Mouse (Mus musculus) embryonic facial prominence, embryonic 14.5 days (tissue): ENCODE results near the gene Fam120b. TPM values are rescaled to one million over a fixed set of nuclear protein-coding genes. Genes with fewer than 3 reads are reported as not detected.
A peak's percentile ranks its signal among the peaks of the same experiment; 100 is the strongest.

ENCODE experiments used
- ATAC-seq: fragments of 200-750 bp; cut with Nextera tagmentation; 2 replicates; pipeline ENCODE4 v1.8.0; 2017; ENCODE audit warnings: low read depth, moderate number of reproducible peaks, moderate TSS enrichment
- DNase-seq: peaks from one replicate; pipeline ENCODE4 v3.0.0-alpha.2; 2015; ENCODE audit warnings: low spot score
- H3K27ac ChIP-seq: fragments of 300-500 bp; sonication (generic); replicated peaks from 2 replicates; pipeline ENCODE4 v1.5.1; 2014; ENCODE audit warnings: low read depth, mild to moderate bottlenecking, low read length, moderate library complexity
- H3K27me3 ChIP-seq: fragments of 300-500 bp; sonication (generic); replicated peaks from 2 replicates; pipeline ENCODE4 v1.6.1; 2014; ENCODE audit warnings: low read length; ENCODE audit not compliant: control insufficient read depth, insufficient read depth
- H3K36me3 ChIP-seq: fragments of 300-500 bp; sonication (generic); 2 replicates; pipeline ENCODE4 v1.6.1; 2014; ENCODE audit warnings: low read length, mixed read lengths; ENCODE audit not compliant: control insufficient read depth, insufficient read depth
- H3K4me1 ChIP-seq: fragments of 300-500 bp; sonication (generic); 2 replicates; pipeline ENCODE4 v1.6.1; 2014; ENCODE audit warnings: antibody characterized with exemption, low read length; ENCODE audit not compliant: control insufficient read depth, insufficient read depth
- H3K4me2 ChIP-seq: fragments of 300-500 bp; sonication (generic); 2 replicates; pipeline ENCODE4 v1.6.1; 2014; ENCODE audit warnings: low read depth, mild to moderate bottlenecking, low read length, moderate library complexity, mixed read lengths
- H3K4me3 ChIP-seq: fragments of 300-500 bp; sonication (generic); 2 replicates; pipeline ENCODE4 v1.5.1; 2014; ENCODE audit warnings: low read depth, mild to moderate bottlenecking, low read length
- H3K9ac ChIP-seq: fragments of 300-500 bp; sonication (generic); 2 replicates; pipeline ENCODE4 v1.6.1; 2014; ENCODE audit warnings: low read depth, mild to moderate bottlenecking, low read length, moderate library complexity, mixed read lengths
- H3K9me3 ChIP-seq: fragments of 300-500 bp; sonication (generic); 2 replicates; pipeline ENCODE4 v1.6.1; 2016; ENCODE audit warnings: low read length; ENCODE audit not compliant: control insufficient read depth
- WGBS: fragments of 180-500 bp; shearing (Covaris S2); extraction: QIAGEN DNeasy Blood & Tissue Kit; methylation state at CpG from one replicate; pipeline ENCODE4 v1.1.7; 2014; 5-methylcytosine and 5-hydroxymethylcytosine counted together
- polyA plus RNA-seq: library from polyadenylated mRNA; unstranded; fragments of >200 nt; fragmentation: Nextera tagmentation; extraction: Ambion mirVana; gene quantifications from 2 replicates; pipeline ENCODE4 v1.2.1, GENCODE M21; 2014

Fam120b gene
- polyA plus RNA-seq, 1 experiment from 2014 or later = 23.1 TPM

DNA sequence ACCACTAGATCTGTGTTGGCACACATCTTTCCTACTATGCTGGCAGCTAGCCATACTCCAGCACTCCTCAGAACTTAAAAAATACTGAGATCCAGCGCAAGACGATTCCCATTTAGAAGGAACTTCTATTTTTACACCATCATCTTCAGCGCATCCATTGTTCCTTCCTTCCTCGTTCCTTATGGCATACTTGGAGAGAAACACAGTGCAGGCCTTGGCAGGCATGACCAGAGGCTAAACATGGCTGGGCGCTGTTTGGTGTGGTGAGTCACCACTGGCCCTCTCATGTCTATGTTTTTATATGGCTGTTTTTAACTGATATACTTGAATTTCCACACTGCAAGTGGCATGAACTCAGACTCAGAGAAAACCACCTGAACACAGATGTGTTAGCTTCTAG lies 30.4 kb upstream of the Fam120b start:
- Histone ChIP-seq H3K9ac (no peak overlapping the region), H3K4me3 (no peak overlapping the region), H3K9me3 (no peaks in the 10 kb centered on the region), H3K4me2 (no peak overlapping the region), H3K27ac (no peak overlapping the region), H3K27me3 (no peaks in the 10 kb centered on the region), H3K36me3 (no peaks in the 10 kb centered on the region), H3K4me1 (no peaks in the 10 kb centered on the region)
- ATAC-seq = no peak
- no peak for DNase-seq
- WGBS = 74% methylated on average over 5 of the region's 5 CpGs

GRCm38 (mm10) chr17:15370401-15370800 lies 25.6 kb upstream of the Fam120b start:
- H3K4me1 ChIP-seq = peaks cover 3% of the 10 kb centered on the region; the same call in 1 of the 2 replicates
- DNase-seq (no peak), ATAC-seq (no peak)
- no peak overlapping the region for H3K4me2 ChIP-seq
- 89% methylated on average over 14 of the region's 14 CpGs for WGBS
- no peak overlapping the region for H3K9ac ChIP-seq
- no peaks in the 10 kb centered on the region for H3K36me3 ChIP-seq
- peaks cover 36% of the 10 kb centered on the region for H3K27me3 ChIP-seq
- no peak overlapping the region for H3K27ac ChIP-seq
- H3K4me3 ChIP-seq = no peak overlapping the region
- no peaks in the 10 kb centered on the region for H3K9me3 ChIP-seq

DNA sequence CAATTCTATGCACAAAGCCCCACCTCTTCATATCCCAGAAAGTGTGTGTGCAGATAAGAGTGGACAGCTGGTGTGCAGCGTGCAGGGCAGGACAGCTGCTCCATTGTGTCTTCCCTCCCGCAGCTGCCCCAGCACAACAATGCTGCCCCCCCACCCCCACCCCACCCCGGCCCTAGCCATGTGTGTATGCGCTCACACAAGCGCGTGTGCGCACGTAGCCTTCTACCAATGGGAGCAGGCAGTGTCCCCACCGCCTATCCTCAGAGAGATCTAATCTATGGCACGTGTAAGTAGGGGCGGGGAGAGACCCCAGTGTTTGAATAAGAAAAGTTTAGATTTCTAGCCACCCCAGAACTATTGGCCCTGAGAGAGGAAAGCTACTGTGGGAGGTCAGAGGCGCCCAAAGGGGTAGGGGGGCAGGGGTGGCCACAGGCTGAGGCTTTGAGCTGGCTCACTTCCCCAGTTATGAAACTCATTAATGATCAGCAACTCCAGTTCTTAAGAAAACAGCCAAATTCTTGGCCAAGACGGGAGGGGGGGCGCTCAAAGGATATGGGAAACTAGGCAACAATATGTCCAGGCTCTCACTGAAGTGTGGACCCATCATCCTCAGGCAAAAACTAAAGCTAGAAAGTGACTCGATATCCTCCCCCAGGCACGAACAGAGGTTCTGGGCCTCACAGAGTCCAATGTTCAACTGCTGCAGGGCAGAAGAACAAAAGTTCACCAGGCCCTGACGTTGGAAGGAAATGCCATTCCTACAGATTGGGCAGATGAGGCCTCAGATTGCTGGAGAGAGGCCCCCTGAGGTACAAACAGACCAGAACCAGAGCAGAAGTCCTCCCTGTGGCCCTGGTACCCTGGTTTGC lies 23.8 kb upstream of the Fam120b start:
- Histone ChIP-seq H3K4me1 (peaks cover 8% of the 10 kb centered on the region), H3K9ac (no peak overlapping the region), H3K27me3 (peaks cover 51% of the 10 kb centered on the region), H3K4me2 (peak overlapping the region; percentile 99; the same call in 1 of the 2 replicates), H3K4me3 (no peak overlapping the region), H3K36me3 (no peaks in the 10 kb centered on the region), H3K27ac (no peak overlapping the region; the same call in 1 of the 2 replicates), H3K9me3 (no peaks in the 10 kb centered on the region)
- WGBS = 45% methylated on average over 17 of the region's 17 CpGs
- peak; percentile 79 for DNase-seq
- peak; percentile 62 for ATAC-seq

DNA sequence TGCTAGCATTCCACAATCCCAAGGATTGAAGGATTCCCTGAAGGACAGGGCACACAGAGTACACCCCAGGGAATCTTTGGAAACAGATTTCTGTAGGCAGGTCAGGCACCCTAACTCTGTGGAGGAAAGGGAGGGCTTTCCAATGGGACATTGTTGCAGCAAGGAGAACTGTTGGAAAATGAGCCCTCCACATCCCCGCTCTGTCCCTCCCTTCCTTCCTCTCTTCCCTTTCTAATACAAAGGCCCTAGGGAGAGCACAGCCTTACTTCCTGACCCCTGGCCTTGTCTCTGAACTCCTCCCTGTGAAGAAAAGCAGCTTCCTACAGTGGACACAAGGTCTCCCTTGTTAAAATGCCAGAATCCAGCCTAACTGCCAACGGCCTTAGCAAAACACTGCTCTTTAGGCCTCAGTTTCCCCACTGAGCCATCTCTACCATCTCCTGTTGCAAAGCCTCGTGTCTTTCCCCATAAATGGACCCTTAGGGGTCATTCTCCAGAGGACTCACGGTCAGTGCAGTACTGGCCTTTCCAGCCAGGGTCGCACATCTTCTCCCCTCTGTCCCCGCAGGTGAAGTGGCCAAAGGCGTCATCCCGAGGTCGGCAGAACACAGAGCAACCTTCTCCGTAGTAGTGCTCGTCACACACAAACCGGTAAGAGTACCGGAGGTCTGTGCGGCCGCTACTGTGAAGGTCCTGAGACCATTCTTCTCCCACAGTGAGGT lies 22.9 kb upstream of the Fam120b start:
- Histone ChIP-seq H3K36me3 (no peaks in the 10 kb centered on the region), H3K9ac (no peak overlapping the region), H3K27ac (no peak overlapping the region), H3K4me2 (peak overlapping the region; percentile 99; the same call in 1 of the 2 replicates), H3K4me1 (peaks cover 8% of the 10 kb centered on the region), H3K27me3 (peaks cover 55% of the 10 kb centered on the region), H3K9me3 (no peaks in the 10 kb centered on the region), H3K4me3 (peak overlapping the region; percentile 59; the same call in 1 of the 2 replicates)
- DNase-seq (no peak), ATAC-seq (no peak)
- WGBS = 56% methylated on average over 15 of the region's 15 CpGs

DNA sequence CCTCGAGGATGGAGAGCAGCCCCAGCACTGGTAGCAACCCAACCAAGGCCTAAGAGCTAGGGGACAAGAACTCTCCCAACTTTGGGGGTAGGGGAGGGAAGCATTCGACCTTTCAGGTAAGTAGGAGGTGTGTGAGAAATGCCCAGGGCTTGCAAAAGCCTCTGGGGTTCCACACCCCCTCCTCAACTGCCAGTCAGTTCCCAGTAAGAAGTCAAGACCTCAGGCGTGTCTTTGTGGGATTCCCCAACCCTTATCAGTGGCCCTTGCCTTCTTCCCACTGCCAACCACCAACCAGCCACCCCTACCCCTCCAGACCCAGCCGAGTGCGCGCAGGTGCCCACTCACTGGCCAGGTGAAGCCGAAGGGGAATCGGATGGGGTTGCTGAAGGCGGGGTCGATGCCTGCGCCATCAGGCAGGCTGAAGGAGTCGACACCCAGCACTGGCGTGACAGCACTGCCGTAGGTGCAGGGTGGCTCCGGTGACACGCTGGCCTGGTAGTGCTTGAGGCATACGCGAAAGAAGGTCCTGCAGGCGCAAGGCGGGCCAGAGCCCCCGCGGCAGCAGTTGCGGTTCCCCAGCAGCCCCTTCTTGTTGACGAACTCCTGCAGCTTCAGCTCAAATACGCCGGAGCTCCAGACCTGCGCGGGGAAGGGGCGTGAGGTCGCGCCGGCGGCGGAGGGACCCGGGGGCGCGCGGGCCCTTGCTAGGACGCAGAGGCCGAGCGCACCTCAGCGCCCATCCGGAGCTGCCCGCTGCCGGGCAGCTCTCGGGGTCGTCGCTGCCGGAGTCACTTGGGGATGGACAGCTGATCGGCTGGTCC lies 21.5 kb upstream of the Fam120b start:
- Histone ChIP-seq H3K36me3 (no peaks in the 10 kb centered on the region), H3K27ac (no peak overlapping the region), H3K9me3 (no peaks in the 10 kb centered on the region), H3K9ac (peak overlapping the region; percentile 60), H3K27me3 (peaks cover 69% of the 10 kb centered on the region), H3K4me2 (peak overlapping the region; percentile 99), H3K4me3 (peak overlapping the region; percentile 59), H3K4me1 (peaks cover 8% of the 10 kb centered on the region)
- WGBS = 7% methylated on average over 23 of the region's 50 CpGs
- DNase-seq (no peak), ATAC-seq (no peak)

- DNase-seq (no peak), ATAC-seq (no peak; the same call in 1 of the 2 replicates)
- H3K9ac ChIP-seq = peak overlapping the region; percentile 60
- H3K36me3 ChIP-seq = no peaks in the 10 kb centered on the region
- H3K4me2 ChIP-seq = peak overlapping the region; percentile 99
- peak overlapping the region; percentile 22; the same call in 1 of the 2 replicates for H3K27ac ChIP-seq
- peaks cover 76% of the 10 kb centered on the region for H3K27me3 ChIP-seq
- under 1% methylated on average over 18 of the region's 18 CpGs for WGBS
- peaks cover 12% of the 10 kb centered on the region for H3K4me1 ChIP-seq
- H3K4me3 ChIP-seq = peak overlapping the region; percentile 59
- no peaks in the 10 kb centered on the region for H3K9me3 ChIP-seq
These were observed 20.8 kb upstream of the Fam120b start for GRCm38 (mm10) chr17:15375224-15375623.

DNA sequence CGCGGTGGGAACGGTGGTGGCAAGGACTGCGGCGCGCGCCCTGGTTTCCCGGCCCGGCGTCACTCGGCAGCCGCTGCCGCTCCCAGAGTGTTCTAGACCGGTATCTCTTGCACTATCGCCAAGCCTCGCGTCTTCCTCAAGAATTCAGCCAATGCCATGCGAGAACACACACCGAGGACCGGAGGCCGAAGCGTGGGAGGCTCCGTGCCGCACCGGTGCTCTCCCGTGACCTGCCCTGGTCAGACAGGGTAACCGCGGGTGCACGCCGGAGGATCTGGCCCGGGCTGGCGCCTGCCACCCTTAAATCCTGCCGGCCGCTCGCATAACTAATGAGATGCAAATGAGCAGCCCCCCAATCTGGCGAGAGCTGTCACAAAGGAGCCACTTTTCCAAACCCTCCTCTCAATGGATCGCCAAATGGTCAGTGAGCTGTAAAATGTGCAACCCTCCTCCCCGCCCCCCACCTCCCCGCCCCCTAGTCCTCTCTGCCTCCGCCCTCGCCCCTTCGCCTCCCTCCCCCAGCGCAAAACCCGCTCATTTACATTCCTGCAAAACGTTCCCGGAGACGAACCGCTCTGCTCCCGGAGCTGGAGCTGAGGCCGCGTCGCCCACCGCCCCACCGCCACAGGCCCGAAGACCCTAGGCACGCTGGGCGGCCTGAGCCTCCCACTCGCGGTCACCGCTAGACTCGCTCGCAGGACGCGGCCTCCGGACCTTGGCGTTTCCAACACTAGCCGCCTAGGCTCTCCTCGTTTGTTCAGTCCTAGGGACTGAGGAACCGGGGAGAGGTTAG lies 20.1 kb upstream of the Fam120b start:
- Histone ChIP-seq H3K4me2 (peak overlapping the region; percentile 99), H3K9ac (peak overlapping the region; percentile 60), H3K4me3 (peak overlapping the region; percentile 59), H3K27me3 (peaks cover 83% of the 10 kb centered on the region), H3K4me1 (peaks cover 18% of the 10 kb centered on the region), H3K36me3 (no peaks in the 10 kb centered on the region), H3K9me3 (no peaks in the 10 kb centered on the region), H3K27ac (peak overlapping the region; percentile 39; the same call in 1 of the 2 replicates)
- WGBS = 0% methylated on average over 43 of the region's 69 CpGs
- DNase-seq = peak; percentile 86
- peak; percentile 34 for ATAC-seq
